Mouse (Mus musculus): ENCODE measurements at regions not wholly inside any gene's neighbourhood (a gene's known extent, or its start where the extent isn't known, plus 50 kb on each side); places are given as distances from the start of the nearest gene placed in this dataset.

DNA sequence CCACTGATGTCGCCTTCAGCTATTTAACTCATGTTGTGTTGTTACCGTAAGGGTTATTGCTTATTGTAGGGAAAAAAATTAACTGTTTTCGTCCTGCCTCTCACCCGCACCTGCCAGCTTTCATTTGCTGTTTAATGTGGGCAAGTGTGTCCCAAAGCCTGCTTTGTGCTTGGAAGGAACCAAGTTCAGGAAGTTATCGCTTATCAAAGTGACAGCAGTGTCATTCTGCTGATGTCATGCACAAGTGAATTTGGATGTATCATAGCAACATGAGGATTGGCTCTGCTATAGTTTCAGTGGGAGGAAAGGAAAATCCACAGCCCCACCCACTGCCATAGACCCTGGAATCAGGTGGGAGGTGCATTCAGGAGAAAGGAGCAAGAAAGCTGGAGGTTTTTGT is 276.5 kb downstream of the Rnf144b start:
- in situ Hi-C loops (cut with MseI, MboI), result no loop called here

DNA sequence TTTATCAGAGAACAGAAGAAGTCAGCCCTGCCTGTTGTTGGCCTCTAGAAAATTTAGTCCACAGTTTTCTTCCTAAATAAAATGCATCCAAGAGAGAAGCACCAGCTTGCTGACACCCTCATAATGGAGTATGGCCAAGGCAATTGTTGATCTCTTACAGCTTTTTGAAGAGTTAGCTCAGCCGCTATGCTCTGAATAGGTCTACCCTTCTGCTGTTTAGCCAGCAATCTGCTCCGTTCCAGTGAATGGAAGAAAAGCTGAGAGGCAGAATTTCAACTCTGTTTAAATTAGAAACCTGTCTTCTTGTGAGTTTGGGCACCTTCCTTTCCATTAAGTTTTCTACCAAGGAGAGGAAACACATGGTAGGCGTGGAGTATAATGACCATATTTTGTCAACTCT is 290.8 kb downstream of the Rnf144b start:
- in situ Hi-C loops (cut with MseI, MboI), result no loop called here

DNA sequence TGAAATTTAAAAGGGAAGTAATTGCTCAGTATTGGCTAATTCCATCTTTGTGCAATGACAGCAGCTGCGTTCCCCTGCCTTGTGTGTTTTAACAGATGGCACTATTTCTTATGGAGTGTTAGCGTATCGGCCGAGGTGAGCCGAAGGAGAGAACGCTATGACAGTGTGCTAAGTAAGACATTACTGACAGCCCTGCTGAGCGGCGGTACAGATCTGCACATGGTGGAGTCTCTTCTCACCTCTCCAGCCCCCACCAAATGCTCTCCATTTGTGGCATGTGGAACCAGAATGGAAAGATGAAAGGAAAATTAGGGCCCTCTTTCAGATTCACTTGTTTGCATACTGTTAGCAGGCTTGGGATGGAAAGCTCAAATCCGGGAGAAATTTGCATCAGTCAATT is 291.5 kb downstream of the Rnf144b start:
- in situ Hi-C loops (cut with MseI, MboI), result no loop called here

DNA sequence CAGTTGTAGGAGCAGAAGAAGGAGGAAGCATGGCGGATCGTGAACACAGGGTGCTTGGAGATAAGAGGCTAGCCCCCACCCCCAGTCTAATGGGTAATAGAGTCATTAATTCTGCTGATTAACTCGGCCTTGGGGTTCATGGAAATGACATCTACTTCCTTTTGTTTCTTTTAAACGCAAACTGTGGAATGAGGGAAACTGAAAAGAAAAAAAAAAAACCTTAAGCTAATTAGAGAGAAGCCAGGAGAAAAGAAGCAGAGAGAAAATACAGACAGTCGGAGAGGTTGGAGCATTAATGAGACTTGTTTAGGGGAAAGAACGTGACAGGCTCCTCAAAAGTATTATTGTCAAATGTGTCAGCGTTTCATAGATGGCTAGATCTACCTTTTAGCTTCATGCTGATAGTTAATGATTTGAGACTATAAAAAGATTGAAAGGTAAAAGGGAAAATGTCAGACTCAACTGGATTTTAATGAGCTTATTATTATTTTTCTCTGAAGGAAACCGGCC is 307.5 kb downstream of the Rnf144b start:
- in situ Hi-C loops (cut with MseI, MboI), result no loop called here

DNA sequence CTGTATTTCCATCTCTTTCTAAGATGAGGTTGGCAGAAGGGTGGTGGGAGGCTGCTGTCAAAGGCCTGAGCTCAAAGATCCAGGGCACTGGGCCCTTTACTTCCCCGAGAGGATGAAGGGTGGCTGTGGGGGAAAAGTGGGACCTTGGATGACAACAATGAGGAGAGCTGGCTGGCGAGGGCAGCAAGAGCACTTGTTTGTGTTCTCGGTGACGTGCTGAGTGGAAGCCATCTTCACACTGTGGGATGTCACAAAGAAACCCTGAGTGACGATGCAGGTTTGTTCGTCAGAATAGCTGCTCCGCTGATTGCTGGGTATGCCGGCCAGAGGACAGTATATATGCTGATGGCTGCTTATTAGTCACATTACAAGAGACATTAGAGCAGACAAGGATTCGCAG is 308.0 kb downstream of the Rnf144b start:
- in situ Hi-C loops (cut with MseI, MboI), result no loop called here

DNA sequence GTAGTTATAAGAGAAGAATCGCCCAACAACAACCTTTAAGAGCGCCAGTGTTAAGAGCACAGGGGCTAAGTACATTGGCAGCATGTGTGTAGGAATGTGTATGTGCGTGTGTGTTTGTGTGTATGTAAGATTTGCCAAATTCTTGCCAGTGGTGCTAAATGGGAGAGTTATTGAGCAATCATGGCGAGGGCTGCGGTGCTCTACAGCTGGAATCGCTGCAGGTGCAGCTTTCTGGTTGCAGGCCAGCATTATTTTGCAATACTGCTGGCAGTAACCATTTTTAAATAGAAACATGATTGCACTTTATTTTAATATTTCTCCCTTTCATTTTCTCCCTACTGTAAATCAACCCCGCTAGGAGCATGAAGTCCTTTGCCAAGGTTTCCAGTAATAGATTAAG is 313.2 kb downstream of the Rnf144b start:
- in situ Hi-C loops (cut with MseI, MboI), result no loop called here

DNA sequence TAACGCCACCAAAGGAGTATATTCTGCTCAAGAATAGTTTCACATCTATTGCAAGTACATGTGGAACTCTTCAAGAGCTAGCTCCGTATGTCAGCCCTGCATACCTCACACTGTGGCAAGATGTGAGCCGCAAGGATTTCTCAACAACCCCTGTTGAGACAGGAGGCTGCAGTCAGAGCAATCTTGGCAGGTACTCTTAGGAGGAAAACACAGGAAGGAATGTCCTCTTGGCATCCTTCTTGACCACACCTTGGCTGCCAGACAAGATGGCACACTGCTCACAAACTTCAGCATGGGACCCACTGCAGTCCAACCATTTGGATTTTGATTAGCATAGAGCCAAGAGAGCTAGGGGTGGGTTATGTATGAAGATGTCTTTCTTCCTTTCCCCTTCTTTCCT is 322.4 kb downstream of the Rnf144b start:
- in situ Hi-C loops (cut with MseI, MboI), result no loop called here

DNA sequence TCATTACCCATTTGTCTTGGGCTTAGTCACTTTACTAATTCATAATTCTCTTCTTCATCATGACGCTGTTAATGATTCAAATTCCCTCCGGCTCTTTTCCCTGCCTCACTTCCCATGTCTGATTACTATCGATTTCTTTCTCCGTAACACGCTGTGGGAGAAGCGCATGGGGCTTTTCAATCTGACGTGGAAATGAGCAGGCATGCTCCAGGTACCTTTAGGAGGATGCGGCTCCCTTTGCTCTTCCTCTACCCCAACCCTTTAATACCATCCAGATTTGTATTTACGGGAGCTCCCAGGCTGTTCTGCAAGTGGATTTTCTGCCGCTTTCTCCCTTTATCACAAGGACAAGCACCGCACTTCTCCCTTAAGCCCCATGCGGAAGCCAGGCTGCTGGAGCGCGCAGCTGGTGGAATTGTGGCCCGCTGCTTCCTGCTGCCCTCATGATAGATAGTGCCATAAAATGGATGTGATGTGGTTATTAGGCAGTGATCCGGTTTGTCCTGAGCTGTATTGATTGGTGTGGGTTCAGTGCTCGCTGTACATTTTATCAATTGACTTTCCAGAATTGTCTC is 329.8 kb downstream of the Rnf144b start:
- in situ Hi-C loops (cut with MseI, MboI), result no loop called here

DNA sequence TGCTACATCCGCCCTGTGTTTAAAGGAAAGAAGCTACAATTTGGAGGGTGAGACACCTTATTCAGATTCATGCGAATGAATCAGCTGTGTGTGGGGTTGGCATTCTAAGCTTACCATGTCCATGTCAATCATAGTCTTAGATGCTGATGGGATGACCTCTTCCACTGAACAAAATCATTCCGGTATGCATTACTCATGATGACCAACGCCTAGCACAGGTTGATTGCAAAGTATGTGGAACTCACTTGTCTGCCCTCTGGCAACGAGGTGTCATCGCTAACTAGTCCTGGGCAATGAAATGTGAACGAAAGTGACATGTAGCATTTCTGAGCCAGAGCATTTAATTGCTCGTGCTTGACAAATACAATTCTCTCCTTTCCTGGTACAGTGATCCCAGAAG is 339.7 kb downstream of the Rnf144b start:
- in situ Hi-C loops (cut with MseI, MboI), result no loop called here

DNA sequence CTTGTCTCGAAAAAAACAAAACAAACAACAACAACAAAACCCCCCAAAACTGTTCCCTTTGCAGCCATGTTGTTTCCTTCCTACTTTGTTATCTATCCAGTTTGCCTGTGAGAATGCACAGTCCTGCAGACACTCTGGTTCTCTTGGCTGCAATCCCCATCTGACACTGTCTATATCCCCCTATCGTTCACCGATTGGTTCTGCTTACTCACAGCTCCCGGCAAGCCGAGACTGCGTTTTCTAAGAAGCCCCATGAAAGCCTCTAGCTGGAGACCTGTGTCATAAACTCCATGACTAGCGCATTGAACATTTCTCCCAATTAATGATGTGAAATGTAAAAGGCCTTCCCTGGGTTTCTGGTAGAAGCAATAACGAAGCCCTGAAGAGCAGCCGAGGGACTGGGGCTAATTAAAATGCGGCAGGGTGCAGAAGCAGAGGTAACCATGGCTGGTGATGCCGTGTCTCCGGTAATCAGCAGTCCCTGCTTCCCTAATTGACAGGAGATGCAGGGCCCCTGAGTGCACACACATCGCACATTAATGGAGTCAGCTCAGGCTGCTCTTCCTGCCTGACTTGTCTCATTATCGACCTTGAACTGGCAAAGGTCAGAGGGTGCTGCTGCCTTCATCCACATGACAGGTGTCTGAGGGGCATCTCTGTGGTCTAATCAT is 349.2 kb downstream of the Rnf144b start:
- in situ Hi-C loops (cut with MseI, MboI), result no loop called here

DNA sequence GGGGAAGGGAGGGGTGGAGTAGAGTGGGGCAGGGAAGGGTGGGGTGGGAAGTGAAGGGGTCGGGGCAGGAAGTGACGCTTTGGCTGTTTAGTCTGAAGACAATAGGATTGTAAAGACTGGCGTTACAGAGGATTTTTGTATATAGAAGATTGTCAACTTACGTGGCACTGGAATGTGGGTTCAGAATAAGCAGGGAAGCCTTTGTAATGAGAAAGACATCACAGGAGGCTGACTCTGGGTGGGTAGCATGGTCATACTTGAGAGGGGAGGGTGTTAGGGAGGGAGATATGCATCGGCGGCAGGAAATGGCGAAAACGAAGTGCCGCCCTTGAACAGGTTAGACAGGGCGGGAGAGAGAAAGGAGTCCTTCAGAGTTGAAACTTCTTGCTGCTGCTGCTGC is 357.7 kb downstream of the Rnf144b start:
- in situ Hi-C loops (cut with MseI, MboI), result no loop called here

DNA sequence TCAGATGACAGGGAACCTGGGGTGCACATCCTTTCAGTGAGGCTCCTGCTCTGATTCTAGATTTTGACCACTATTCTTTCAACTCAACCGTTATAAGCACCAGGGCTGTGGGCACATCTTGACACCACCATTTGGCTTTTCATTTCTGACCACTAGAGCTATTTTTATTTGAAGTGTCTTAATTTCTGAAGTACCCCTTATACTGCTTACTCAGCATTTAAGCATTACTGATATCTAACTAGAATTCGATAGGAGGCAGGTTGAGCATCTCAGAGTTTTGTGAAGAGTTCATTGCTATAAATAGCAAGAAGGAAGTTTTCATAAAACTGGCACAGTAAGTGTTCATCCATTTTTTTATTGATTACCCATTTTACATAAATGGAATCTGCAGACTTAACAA is 362.4 kb downstream of the Rnf144b start:
- in situ Hi-C loops (cut with MseI, MboI), result no loop called here

DNA sequence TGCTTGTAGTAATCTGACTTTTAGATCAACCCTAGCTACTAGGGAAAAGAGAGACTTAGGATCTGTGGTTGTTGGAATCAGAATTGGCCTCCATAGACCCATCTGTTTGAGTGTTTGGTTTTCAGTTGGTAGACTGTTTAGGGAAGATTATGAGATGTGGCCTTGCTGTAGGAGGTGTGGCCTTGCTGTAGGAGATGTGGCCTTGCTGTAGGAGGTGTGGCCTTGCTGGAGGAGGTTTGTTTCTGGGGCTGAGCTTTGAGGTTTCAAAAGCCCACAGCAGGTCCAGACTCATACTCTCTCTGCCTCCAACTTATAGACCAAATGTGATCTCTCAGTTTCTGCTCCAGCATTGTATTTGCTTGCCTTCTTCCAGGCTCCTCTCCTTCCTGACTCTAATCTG is 363.7 kb downstream of the Rnf144b start:
- in situ Hi-C loops (cut with MseI, MboI), result no loop called here

DNA sequence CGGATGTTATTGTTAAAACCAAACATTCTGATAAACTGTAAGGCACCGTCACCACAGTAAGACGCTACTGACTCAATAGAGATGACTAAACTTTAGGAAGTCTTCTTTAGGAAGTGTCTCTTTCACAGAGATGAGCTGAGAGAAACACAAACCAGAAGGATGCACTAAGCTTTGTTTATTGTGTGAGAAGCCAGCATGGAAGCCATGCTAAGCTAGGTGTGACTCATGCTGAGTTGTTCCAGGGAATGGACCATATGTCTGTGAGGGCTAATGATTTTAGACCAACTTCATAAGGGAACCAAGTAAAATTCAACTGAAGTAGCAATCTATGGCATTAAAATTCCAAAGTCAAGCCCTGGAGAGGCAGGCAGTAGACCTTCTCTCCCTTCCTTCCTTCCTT is 364.2 kb downstream of the Rnf144b start:
- in situ Hi-C loops (cut with MseI, MboI), result no loop called here

DNA sequence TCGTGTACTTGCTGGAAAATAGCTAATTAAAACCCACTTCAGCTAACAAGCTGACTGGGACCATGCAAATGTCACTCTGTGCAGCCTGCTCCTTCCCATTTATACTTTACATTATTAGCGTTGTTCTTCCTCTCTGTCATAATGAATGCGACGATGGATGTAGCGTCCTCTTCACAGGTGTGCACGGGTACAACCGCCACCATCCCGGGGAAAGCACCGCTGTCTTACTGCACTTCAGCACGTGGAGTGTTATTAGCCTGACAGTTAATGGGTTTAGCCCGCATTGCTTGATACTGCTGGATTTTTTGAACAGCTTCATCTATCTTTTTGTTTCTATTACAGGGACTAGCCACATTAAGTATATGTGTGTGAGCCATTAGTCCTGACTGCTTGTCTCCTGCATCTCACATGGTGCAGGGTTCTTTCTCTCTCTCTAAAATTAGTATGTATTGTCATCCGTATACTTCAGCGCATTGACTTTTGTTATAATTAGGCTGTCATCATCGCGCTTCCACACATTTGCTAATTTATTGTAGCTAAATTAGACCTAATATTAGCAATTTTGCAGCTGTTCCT is 383.0 kb downstream of the Rnf144b start:
- in situ Hi-C loops (cut with MseI, MboI), result no loop called here

DNA sequence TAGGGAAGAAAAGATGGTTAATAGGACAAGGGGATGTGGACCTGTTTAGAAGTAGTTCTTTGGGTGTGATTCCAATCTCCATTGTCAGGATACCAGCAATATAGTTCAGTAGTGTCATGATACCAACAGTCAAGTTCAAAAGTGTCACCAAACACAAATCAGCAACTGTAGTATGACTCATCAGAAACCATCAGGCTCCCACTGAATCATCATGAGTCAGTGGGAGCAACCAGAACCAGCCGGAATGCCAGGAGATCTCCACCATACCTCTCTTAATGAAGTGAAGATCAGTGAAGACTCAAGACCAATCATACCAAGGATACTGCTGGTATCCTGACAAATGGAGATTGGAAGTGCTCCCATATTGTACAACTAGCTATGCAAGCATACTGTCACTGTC is 410.5 kb downstream of the Rnf144b start:
- in situ Hi-C loops (cut with MseI, MboI), result no loop called here

DNA sequence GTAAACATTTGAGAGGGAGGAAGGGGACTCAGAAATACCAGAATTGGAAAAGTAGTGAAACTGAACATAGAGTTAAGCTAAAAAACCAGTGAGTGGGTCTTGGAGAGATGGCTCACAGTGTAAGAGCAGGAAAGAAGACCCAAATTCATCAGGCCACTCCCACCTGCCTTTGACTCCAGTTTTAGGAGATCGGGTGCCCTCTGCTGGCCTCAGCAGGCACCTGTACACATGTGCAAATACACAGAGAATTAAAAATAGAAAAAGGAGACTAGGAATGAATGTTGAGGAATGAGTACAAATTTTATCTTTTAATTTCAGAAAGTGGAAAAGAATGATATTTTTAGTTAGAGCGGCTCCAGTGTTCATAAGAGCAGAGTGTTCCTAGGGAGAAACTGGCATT is 414.7 kb downstream of the Rnf144b start:
- in situ Hi-C loops (cut with MseI, MboI), result no loop called here

DNA sequence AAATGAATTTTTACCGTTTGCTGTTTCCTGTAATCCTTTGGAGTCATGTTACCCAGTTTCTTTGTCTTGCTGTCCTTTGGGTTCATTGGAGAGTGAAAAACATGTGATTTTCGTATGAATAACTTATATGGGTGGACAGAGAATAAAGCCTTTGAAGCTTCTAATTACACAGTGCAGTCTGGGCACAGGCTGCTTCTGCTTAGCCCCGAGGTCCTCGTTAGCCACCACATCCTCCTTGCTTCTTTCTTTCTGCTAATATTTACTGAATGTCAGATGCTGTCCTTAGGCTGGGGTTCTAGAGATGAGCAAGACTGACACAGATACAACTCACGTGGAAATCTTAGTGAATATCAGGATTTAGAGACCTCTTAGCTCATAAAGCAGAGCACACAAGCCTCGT is 427.2 kb downstream of the Rnf144b start:
- in situ Hi-C loops (cut with MseI, MboI), result no loop called here

DNA sequence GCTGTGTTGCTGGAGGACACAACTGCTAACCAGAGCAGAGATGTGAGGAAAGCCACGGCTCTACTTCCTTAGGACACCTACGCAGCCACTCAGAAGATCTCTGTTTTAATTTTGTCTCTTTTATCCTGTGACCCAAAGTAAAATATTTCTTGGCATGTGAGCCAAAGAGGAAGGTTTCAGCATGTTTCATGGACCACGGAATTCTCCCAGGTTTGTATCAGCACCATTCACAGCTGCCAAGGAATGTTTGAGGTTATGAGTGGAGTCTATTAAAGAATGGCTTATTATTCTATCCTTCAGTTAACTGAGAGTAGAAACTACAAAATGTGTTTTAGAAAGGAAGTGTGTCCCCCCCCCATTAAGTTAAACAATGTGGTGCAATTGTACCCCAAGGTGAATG is 429.8 kb downstream of the Rnf144b start:
- in situ Hi-C loops (cut with MseI, MboI), result no loop called here

DNA sequence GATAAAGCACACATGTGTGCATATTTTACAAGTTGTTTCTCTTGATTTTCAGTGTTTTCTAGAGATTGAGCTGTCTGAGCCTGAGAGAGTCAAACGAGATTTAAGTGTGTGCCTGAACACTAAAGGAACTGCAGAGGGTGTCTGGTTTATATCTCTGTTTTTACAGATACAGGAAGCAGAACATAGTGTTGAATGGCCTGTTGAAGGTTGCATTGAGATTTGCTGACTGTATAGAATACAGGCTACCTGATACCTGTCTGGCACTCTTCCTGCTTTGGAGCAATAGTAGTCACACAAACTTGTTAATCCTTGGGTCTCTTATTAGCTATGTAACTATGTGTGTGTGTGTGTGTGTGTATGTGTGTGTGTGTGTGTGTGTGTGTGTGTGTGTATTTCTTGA is 431.7 kb downstream of the Rnf144b start:
- in situ Hi-C loops (cut with MseI, MboI), result no loop called here

DNA sequence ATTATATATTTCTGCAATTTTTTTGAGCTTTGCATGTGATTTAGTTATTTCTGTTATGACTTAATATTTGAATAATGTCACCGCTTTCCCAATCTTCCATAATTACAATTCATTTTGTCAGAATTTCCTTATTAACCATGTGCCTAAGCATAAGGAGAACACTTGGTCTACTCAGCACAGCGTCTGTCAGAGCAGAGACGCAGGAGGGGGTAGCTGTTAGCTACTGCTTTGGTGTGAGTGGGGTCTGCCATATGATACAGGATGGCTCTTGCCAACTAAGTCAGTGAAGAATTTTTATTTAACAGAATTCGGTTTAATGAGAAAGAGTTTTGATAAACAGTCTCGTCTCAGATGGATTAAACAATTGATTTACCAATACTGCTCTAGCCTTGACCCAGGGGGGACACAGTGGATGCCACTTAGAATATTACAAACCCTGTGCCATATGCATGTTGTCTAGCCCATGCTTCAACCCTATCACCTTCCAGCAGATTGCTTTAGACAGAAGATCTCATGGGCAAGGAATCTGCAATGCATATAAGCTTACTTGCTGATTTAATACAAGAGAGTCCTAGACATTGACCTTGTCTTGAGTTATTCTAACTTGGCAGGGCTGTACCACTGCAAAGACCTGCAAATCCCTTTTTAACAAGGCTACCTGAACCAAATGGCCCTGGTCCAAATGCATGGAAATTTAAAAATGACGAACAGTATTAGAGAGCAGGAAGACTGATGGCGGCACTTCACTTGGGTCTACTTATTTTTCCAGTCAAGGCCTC is 434.9 kb downstream of the Rnf144b start:
- in situ Hi-C loops (cut with MseI, MboI), result no loop called here

DNA sequence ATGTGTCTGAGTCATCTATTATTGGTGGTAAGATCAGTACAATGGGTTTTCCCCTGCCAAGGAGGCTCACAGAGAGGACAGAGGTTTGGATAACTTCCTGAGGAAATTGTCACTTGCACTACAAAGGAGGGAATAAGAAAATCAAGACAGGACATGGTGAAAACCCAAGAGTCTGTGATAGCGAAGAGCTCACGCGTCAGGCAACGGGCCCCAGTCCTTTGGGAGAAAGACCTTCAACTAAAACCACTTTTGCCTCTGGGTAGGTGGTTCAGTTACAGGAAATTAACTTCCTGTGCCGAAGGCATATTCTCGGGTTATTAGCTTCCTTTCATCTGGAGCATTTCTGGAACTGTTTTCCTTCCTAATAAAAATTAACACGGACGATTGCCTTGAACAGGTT is 440.4 kb downstream of the Rnf144b start:
- in situ Hi-C loops (cut with MseI, MboI), result no loop called here

DNA sequence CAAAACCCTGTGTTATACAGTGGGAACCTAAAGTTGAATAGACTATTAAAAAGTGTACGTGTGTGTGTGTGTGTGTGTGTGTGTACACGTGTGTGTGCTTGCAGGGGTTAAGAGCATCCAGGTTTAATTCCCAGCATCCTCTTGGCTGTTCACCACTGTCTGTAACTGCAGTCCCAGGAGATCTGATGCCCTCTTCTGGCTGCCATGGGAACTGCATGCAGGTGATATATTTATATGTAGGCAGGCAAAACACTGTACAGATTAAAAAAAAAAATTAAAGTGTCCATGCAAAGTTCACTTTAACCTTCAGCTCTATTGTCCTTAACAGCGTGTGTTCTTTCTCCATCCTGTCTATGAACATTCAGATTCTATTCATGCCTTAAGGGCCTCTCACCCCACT is 454.1 kb downstream of the Rnf144b start:
- in situ Hi-C loops (cut with MseI, MboI), result loop anchor here in 1 of 2 experiments (10.0 kb wide), 1 partner anchor 232 kb away; no protein-coding TSS in a partner anchor
